Mouse (Mus musculus): ENCODE results near the gene Slc37a1.

GRCm38 (mm10) chr17:31257898-31258297 is 28.7 kb upstream of the Slc37a1 start:
- TF ChIP-seq TBP (conservative IDR thresholded peaks at IDR 0.05; ENCODE audit: low read depth, low read length) (no peak), MAFK (IDR thresholded peaks at IDR 0.05; ENCODE audit: insufficient replicate concordance, low read length) (no peak), CTCF (conservative IDR thresholded peaks at IDR 0.05 in 1 of 2, IDR thresholded peaks at IDR 0.05 in 1 of 2; ENCODE audit: low read depth in 2 of 2, low read length in 2 of 2) (no peak), POLR2A (IDR thresholded peaks at IDR 0.05; ENCODE audit: low read depth, low read length) (no peak), POLR2AphosphoS2 (IDR thresholded peaks at IDR 0.05; ENCODE audit: low read depth, low read length) (no peak), ZMIZ1 (IDR thresholded peaks at IDR 0.05; ENCODE audit: low read depth, low read length) (no peak)
